Mouse (Mus musculus): ENCODE measurements around the gene Sf3a1. TPM values are rescaled to one million over a fixed set of nuclear protein-coding genes. Genes with fewer than 3 reads are reported as not detected.
"Not testable (repeated sequence)": the region's sequence is repeated elsewhere in the genome, so short reads cannot be mapped to it uniquely, and the experiment has no call there.

The Sf3a1 gene
- polyA plus RNA-seq, 1 experiment from 2014 or later: 41.4 TPM

GRCm38 (mm10) chr11:4166467-4167090 lies 6.4 kb downstream of the Sf3a1 start:
- Histone ChIP-seq H3K36me3 (ENCODE audit: control insufficient read depth, insufficient read depth, low read length) (peaks cover 29% of the 10 kb centered on the region), H3K4me3 (replicated peaks; ENCODE audit: low read length) (no peak overlapping the region), H3K4me1 (ENCODE audit: control insufficient read depth, insufficient read depth, low read length) (peaks cover 7% of the 10 kb centered on the region), H3K27ac (ENCODE audit: low read length) (no peak overlapping the region), H3K27me3 (ENCODE audit: control insufficient read depth, insufficient read depth, low read length) (no peaks in the 10 kb centered on the region), H3K4me2 (ENCODE audit: low read depth, low read length) (no peak overlapping the region), H3K9ac (ENCODE audit: low read length) (no peak overlapping the region), H3K9me3 (replicated peaks; ENCODE audit: control insufficient read depth, low read length) (no peaks in the 10 kb centered on the region)
- no peak for ATAC-seq (ENCODE audit: insufficient read depth, low FRiP score)
- WGBS: 86% methylated on average over 7 of the region's 7 CpGs

GRCm38 (mm10) chr11:4174586-4174985 lies 14.4 kb downstream of the Sf3a1 start:
- no peaks in the 10 kb centered on the region for H3K4me1 ChIP-seq (ENCODE audit: control insufficient read depth, insufficient read depth, low read length)
- no peaks in the 10 kb centered on the region for H3K9me3 ChIP-seq (replicated peaks; ENCODE audit: control insufficient read depth, low read length)
- ATAC-seq (ENCODE audit: insufficient read depth, low FRiP score): no peak
- H3K4me3 ChIP-seq (replicated peaks; ENCODE audit: low read length): no peak overlapping the region
- WGBS: 82% methylated on average over 5 of the region's 5 CpGs
- H3K27ac ChIP-seq (ENCODE audit: low read length): no peak overlapping the region
- peaks cover 47% of the 10 kb centered on the region for H3K36me3 ChIP-seq (ENCODE audit: control insufficient read depth, insufficient read depth, low read length)
- H3K9ac ChIP-seq (ENCODE audit: low read length): no peak overlapping the region
- H3K4me2 ChIP-seq (ENCODE audit: low read depth, low read length): no peak overlapping the region
- no peaks in the 10 kb centered on the region for H3K27me3 ChIP-seq (ENCODE audit: control insufficient read depth, insufficient read depth, low read length)

- H3K4me3 ChIP-seq (replicated peaks; ENCODE audit: low read length): no peak overlapping the region
- no peak overlapping the region for H3K4me2 ChIP-seq (ENCODE audit: low read depth, low read length)
- 75% methylated on average over 4 of the region's 4 CpGs for WGBS
- no peaks in the 10 kb centered on the region for H3K27me3 ChIP-seq (ENCODE audit: control insufficient read depth, insufficient read depth, low read length)
- no peak overlapping the region for H3K9ac ChIP-seq (ENCODE audit: low read length)
- ATAC-seq (ENCODE audit: insufficient read depth, low FRiP score): no peak
- peaks cover 54% of the 10 kb centered on the region for H3K36me3 ChIP-seq (ENCODE audit: control insufficient read depth, insufficient read depth, low read length)
- H3K9me3 ChIP-seq (replicated peaks; ENCODE audit: control insufficient read depth, low read length): no peaks in the 10 kb centered on the region
- no peaks in the 10 kb centered on the region for H3K4me1 ChIP-seq (ENCODE audit: control insufficient read depth, insufficient read depth, low read length)
- no peak overlapping the region for H3K27ac ChIP-seq (ENCODE audit: low read length)
Observed at GRCm38 (mm10) chr11:4177716-4178115, 17.6 kb downstream of the Sf3a1 start.

- H3K36me3 ChIP-seq (ENCODE audit: control insufficient read depth, insufficient read depth, low read length): peaks cover 27% of the 10 kb centered on the region
- H3K4me3 ChIP-seq (replicated peaks; ENCODE audit: low read length): no peak overlapping the region
- no peak overlapping the region for H3K27ac ChIP-seq (ENCODE audit: low read length)
- no peak overlapping the region for H3K9ac ChIP-seq (ENCODE audit: low read length)
- H3K27me3 ChIP-seq (ENCODE audit: control insufficient read depth, insufficient read depth, low read length): no peaks in the 10 kb centered on the region
- ATAC-seq (ENCODE audit: insufficient read depth, low FRiP score): no peak
- peaks cover 9% of the 10 kb centered on the region; the same call in 1 of the 2 replicates for H3K4me1 ChIP-seq (ENCODE audit: control insufficient read depth, insufficient read depth, low read length)
- H3K4me2 ChIP-seq (ENCODE audit: low read depth, low read length): no peak overlapping the region
- H3K9me3 ChIP-seq (replicated peaks; ENCODE audit: control insufficient read depth, low read length): no peaks in the 10 kb centered on the region
- WGBS: 20% methylated on average over 1 of the region's 1 CpGs
Observed at GRCm38 (mm10) chr11:4182061-4182460, 21.9 kb downstream of the Sf3a1 start.

- Histone ChIP-seq H3K27ac (ENCODE audit: low read length) (peak overlapping the region; percentile 75), H3K9me3 (replicated peaks; ENCODE audit: control insufficient read depth, low read length) (no peaks in the 10 kb centered on the region), H3K27me3 (ENCODE audit: control insufficient read depth, insufficient read depth, low read length) (no peaks in the 10 kb centered on the region), H3K4me2 (ENCODE audit: low read depth, low read length) (no peak overlapping the region), H3K9ac (ENCODE audit: low read length) (no peak overlapping the region), H3K4me3 (replicated peaks; ENCODE audit: low read length) (no peak overlapping the region), H3K4me1 (ENCODE audit: control insufficient read depth, insufficient read depth, low read length) (peaks cover 22% of the 10 kb centered on the region), H3K36me3 (ENCODE audit: control insufficient read depth, insufficient read depth, low read length) (peaks cover 18% of the 10 kb centered on the region)
- ATAC-seq (ENCODE audit: insufficient read depth, low FRiP score): no peak
Observed at GRCm38 (mm10) chr11:4183511-4183910, 23.4 kb downstream of the Sf3a1 start.

- Histone ChIP-seq H3K27ac (ENCODE audit: low read length) (peak overlapping the region; percentile 67), H3K27me3 (ENCODE audit: control insufficient read depth, insufficient read depth, low read length) (no peaks in the 10 kb centered on the region), H3K36me3 (ENCODE audit: control insufficient read depth, insufficient read depth, low read length) (peaks cover 12% of the 10 kb centered on the region; the same call in 1 of the 2 replicates), H3K4me1 (ENCODE audit: control insufficient read depth, insufficient read depth, low read length) (peaks cover 26% of the 10 kb centered on the region), H3K9ac (ENCODE audit: low read length) (no peak overlapping the region), H3K4me3 (replicated peaks; ENCODE audit: low read length) (no peak overlapping the region), H3K4me2 (ENCODE audit: low read depth, low read length) (no peak overlapping the region), H3K9me3 (replicated peaks; ENCODE audit: control insufficient read depth, low read length) (no peaks in the 10 kb centered on the region)
- WGBS: 48% methylated on average over 4 of the region's 4 CpGs
- no peak for ATAC-seq (ENCODE audit: insufficient read depth, low FRiP score)
Observed at GRCm38 (mm10) chr11:4184251-4184952, 24.3 kb downstream of the Sf3a1 start.

GRCm38 (mm10) chr11:4185480-4185879 lies 25.3 kb downstream of the Sf3a1 start:
- not testable (repeated sequence) for H3K9me3 ChIP-seq (replicated peaks; ENCODE audit: control insufficient read depth, low read length); H3K4me2 ChIP-seq (ENCODE audit: low read depth, low read length); ATAC-seq (ENCODE audit: insufficient read depth, low FRiP score); H3K36me3 ChIP-seq (ENCODE audit: control insufficient read depth, insufficient read depth, low read length); H3K27ac ChIP-seq (ENCODE audit: low read length); H3K4me3 ChIP-seq (replicated peaks; ENCODE audit: low read length); H3K27me3 ChIP-seq (ENCODE audit: control insufficient read depth, insufficient read depth, low read length); H3K9ac ChIP-seq (ENCODE audit: low read length)
- peaks cover 33% of the 10 kb centered on the region for H3K4me1 ChIP-seq (ENCODE audit: control insufficient read depth, insufficient read depth, low read length)
- WGBS: 80% methylated on average over 6 of the region's 6 CpGs

GRCm38 (mm10) chr11:4186486-4187317 lies 26.6 kb downstream of the Sf3a1 start, which contains the start of gene Tbc1d10a:
TSS of gene Tbc1d10a (plus strand) at chr11:4186789.
- H3K4me3 ChIP-seq (replicated peaks; ENCODE audit: low read length): peak within 1 kb of the TSS; percentile 91
- peak; percentile 99 for ATAC-seq (ENCODE audit: insufficient read depth, low FRiP score)

GRCm38 (mm10) chr11:4187318-4187700 lies 27.2 kb downstream of the Sf3a1 start:
- H3K27ac ChIP-seq (ENCODE audit: low read length): peak overlapping the region; percentile 67; the same call in 1 of the 2 replicates
- H3K4me3 ChIP-seq (replicated peaks; ENCODE audit: low read length): peak overlapping the region; percentile 91
- H3K4me1 ChIP-seq (ENCODE audit: control insufficient read depth, insufficient read depth, low read length): peaks cover 45% of the 10 kb centered on the region
- no peak; the same call in 1 of the 2 replicates for ATAC-seq (ENCODE audit: insufficient read depth, low FRiP score)
- WGBS: 11% methylated on average over 9 of the region's 9 CpGs
- H3K4me2 ChIP-seq (ENCODE audit: low read depth, low read length): peak overlapping the region; percentile 86
- no peaks in the 10 kb centered on the region for H3K36me3 ChIP-seq (ENCODE audit: control insufficient read depth, insufficient read depth, low read length)
- H3K27me3 ChIP-seq (ENCODE audit: control insufficient read depth, insufficient read depth, low read length): no peaks in the 10 kb centered on the region
- H3K9me3 ChIP-seq (replicated peaks; ENCODE audit: control insufficient read depth, low read length): no peaks in the 10 kb centered on the region
- peak overlapping the region; percentile 97 for H3K9ac ChIP-seq (ENCODE audit: low read length)

More at GRCm38 (mm10) chr11:4186486-4187317, 26.6 kb downstream of the Sf3a1 start, which contains the start of gene Tbc1d10a:
- H3K4me2 ChIP-seq (ENCODE audit: low read depth, low read length): peak within 1 kb of the TSS; percentile 86
- under 1% methylated on average over 69 of the region's 71 CpGs for WGBS
- 0 out of 2 replicates have a peak, but pooled peaks cover 1% of the 10 kb centered on the region for H3K36me3 ChIP-seq (ENCODE audit: control insufficient read depth, insufficient read depth, low read length)
- H3K9me3 ChIP-seq (replicated peaks; ENCODE audit: control insufficient read depth, low read length): no peaks in the 10 kb centered on the region
- peak within 1 kb of the TSS; percentile 97 for H3K9ac ChIP-seq (ENCODE audit: low read length)
- no peaks in the 10 kb centered on the region for H3K27me3 ChIP-seq (ENCODE audit: control insufficient read depth, insufficient read depth, low read length)
- peaks cover 41% of the 10 kb centered on the region for H3K4me1 ChIP-seq (ENCODE audit: control insufficient read depth, insufficient read depth, low read length)
- peak within 1 kb of the TSS; percentile 67 for H3K27ac ChIP-seq (ENCODE audit: low read length)

All from stomach, embryonic 16.5 days (tissue).